17 mouse cellular contexts compared by ENCODE assay signal in the genomic region with DNA sequence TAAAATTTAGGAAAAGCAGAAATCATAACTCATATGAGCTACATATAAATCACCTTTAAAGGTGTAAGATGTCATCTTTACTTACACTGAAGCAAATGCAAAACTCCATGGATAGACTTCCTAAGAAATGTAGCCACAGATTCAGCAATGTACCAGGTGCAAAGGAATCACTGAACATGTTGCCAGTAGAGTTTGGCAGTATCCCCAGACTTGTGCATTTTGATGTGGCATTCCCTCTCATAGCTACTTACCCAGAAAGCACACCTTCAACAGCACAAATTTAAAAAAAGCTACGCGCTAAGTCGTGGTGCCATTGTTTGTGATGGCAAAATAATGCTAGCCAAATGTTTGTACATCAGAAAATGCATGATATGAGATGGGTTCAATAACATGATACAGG.
A peak's percentile ranks its signal among the peaks of the same experiment; 100 is the strongest.
DNase-seq lines count a peak whose midpoint lies in the region; ATAC-seq lines count a peak whose summit lies in the region.
"Had no signal": no experiment of that assay in that cellular context is flagged by ENCODE, and none has a peak within 500 bp of the region (broad histone marks: within the 10 kb centered on the region; RNA-seq: fewer than 3 reads in every experiment).

No protein-coding gene starts in this region.

- ATAC-seq in frontal cortex, adult (ENCODE audit: low TSS enrichment), result peak; percentile 98
- ATAC-seq: forebrain, embryonic 15.5 days had no signal

- DNase-seq in frontal cortex, postnatal 25 days (ENCODE audit: low spot score in 2 of 2), result no peak
- peak; percentile 26 to 70 for DNase-seq in frontal cortex, adult 2 months (ENCODE audit: extremely low spot score in 1 of 2, low spot score in 1 of 2)
- DNase-seq in left cerebral cortex, adult 18-20 months (ENCODE audit: low spot score in 2 of 2), result peak; percentile 29 to 34
- DNase-seq in right cerebral cortex, postnatal 25 days, result peak; percentile 55
- no peak for DNase-seq in urinary bladder, postnatal 4 days (ENCODE audit: low spot score in 2 of 2)
- no peak for DNase-seq in kidney, postnatal 36 days
- no peak for DNase-seq in adipocyte (ENCODE audit: low spot score)
- DNase-seq: adrenal gland, postnatal 25 days; B cell, adult 2 months; cerebellum, postnatal 25 days; gastrocnemius, postnatal 25 days; heart, postnatal 10 days; kidney, adult 11 months; kidney, postnatal 10 days; thymus, adult 18-20 months had no signal

Comparison
In these comparisons a context has a peak if more than half of its experiments do, and no peak if none do; other contexts are left out.
1. DNase-seq: peak in frontal cortex, adult 2 months (2 of 2), left cerebral cortex, adult 18-20 months (2 of 2) and right cerebral cortex, postnatal 25 days (single experiment); none in frontal cortex, postnatal 25 days (0 of 2), urinary bladder, postnatal 4 days (0 of 2), kidney, postnatal 36 days (0 of 2) and adipocyte (single experiment).